Mouse (Mus musculus) neural tube, embryonic 12.5 days (tissue): ENCODE measurements around the gene Eipr1. TPM values are rescaled to one million over a fixed set of nuclear protein-coding genes. Genes with fewer than 3 reads are reported as not detected.
"Not testable (repeated sequence)": the region's sequence is repeated elsewhere in the genome, so short reads cannot be mapped to it uniquely, and the experiment has no call there.

Experiments
- ATAC-seq: fragments of 200-750 bp; cut with Nextera tagmentation; 2 replicates; pipeline ENCODE4 v1.8.0; 2017; ENCODE audit warnings: low read depth, mild to moderate bottlenecking, moderate TSS enrichment, moderate library complexity; ENCODE audit not compliant: low FRiP score
- H3K27ac ChIP-seq: fragments of 300-500 bp; sonication (generic); 2 replicates; pipeline ENCODE4 v1.5.1; 2016
- H3K27me3 ChIP-seq: fragments of 300-500 bp; sonication (generic); replicated peaks from 2 replicates; pipeline ENCODE4 v1.6.1; 2016; ENCODE audit warnings: mild to moderate bottlenecking
- H3K36me3 ChIP-seq: fragments of 300-500 bp; sonication (generic); 2 replicates; pipeline ENCODE4 v1.6.1; 2016; ENCODE audit warnings: mild to moderate bottlenecking
- H3K4me1 ChIP-seq: fragments of 300-500 bp; sonication (generic); 2 replicates; pipeline ENCODE4 v1.6.1; 2016
- H3K4me2 ChIP-seq: fragments of 300-500 bp; sonication (generic); replicated peaks from 2 replicates; pipeline ENCODE4 v1.6.1; 2016; ENCODE audit warnings: mild to moderate bottlenecking
- H3K4me3 ChIP-seq: fragments of 300-500 bp; sonication (generic); 2 replicates; pipeline ENCODE4 v1.5.1; 2016
- H3K9ac ChIP-seq: fragments of 300-500 bp; sonication (generic); 2 replicates; pipeline ENCODE4 v1.6.1; 2016; ENCODE audit warnings: mild to moderate bottlenecking
- H3K9me3 ChIP-seq: fragments of 300-500 bp; sonication (generic); 2 replicates; pipeline ENCODE4 v1.6.1; 2016; ENCODE audit warnings: mild to moderate bottlenecking
- WGBS: fragments of 180-500 bp; shearing (Covaris S2); methylation state at CpG from one replicate; pipeline ENCODE4 v1.1.7; 2016; 5-methylcytosine and 5-hydroxymethylcytosine counted together
- polyA plus RNA-seq: library from polyadenylated mRNA; unstranded; fragments of >200 nt; fragmentation: Nextera tagmentation; extraction: Ambion mirVana; gene quantifications from 2 replicates; pipeline ENCODE4 v1.2.1, GENCODE M21; 2016

The Eipr1 gene
- polyA plus RNA-seq, 1 experiment from 2014 or later, result 57.4 TPM

GRCm38 (mm10) chr12:28903082-28903481 lies 151.5 kb downstream of the Eipr1 start:
- WGBS, result 38% methylated on average over 4 of the region's 4 CpGs
- Histone ChIP-seq H3K27me3 (no peaks in the 10 kb centered on the region), H3K4me1 (peaks cover 29% of the 10 kb centered on the region), H3K4me3 (no peak overlapping the region), H3K36me3 (no peaks in the 10 kb centered on the region), H3K27ac (no peak overlapping the region), H3K4me2 (no peak overlapping the region), H3K9me3 (no peaks in the 10 kb centered on the region; the same call in 1 of the 2 replicates), H3K9ac (no peak overlapping the region)
- peak; percentile 43; the same call in 1 of the 2 replicates for ATAC-seq

GRCm38 (mm10) chr12:28905486-28905885 lies 153.9 kb downstream of the Eipr1 start:
- peaks cover 34% of the 10 kb centered on the region for H3K4me1 ChIP-seq
- ATAC-seq, result no peak
- H3K4me3 ChIP-seq, result no peak overlapping the region
- no peak overlapping the region for H3K9ac ChIP-seq
- no peaks in the 10 kb centered on the region; the same call in 1 of the 2 replicates for H3K9me3 ChIP-seq
- no peak overlapping the region for H3K27ac ChIP-seq
- no peaks in the 10 kb centered on the region for H3K27me3 ChIP-seq
- WGBS, result 84% methylated on average over 6 of the region's 6 CpGs
- no peak overlapping the region for H3K4me2 ChIP-seq
- H3K36me3 ChIP-seq, result no peaks in the 10 kb centered on the region

- no peak overlapping the region for H3K4me2 ChIP-seq
- 91% methylated on average over 1 of the region's 1 CpGs for WGBS
- no peaks in the 10 kb centered on the region for H3K27me3 ChIP-seq
- H3K9ac ChIP-seq, result no peak overlapping the region
- no peaks in the 10 kb centered on the region; the same call in 1 of the 2 replicates for H3K9me3 ChIP-seq
- H3K4me1 ChIP-seq, result peaks cover 37% of the 10 kb centered on the region
- no peaks in the 10 kb centered on the region for H3K36me3 ChIP-seq
- no peak overlapping the region for H3K27ac ChIP-seq
- ATAC-seq, result no peak
- no peak overlapping the region for H3K4me3 ChIP-seq
Observed at GRCm38 (mm10) chr12:28906016-28906415, 154.4 kb downstream of the Eipr1 start.

- Histone ChIP-seq H3K27ac (peak overlapping the region; percentile 21; the same call in 1 of the 2 replicates), H3K4me2 (peak overlapping the region; percentile 32), H3K9me3 (no peaks in the 10 kb centered on the region), H3K4me1 (peaks cover 37% of the 10 kb centered on the region), H3K4me3 (no peak overlapping the region), H3K9ac (no peak overlapping the region), H3K36me3 (no peaks in the 10 kb centered on the region), H3K27me3 (no peaks in the 10 kb centered on the region)
- WGBS, result 24% methylated on average over 7 of the region's 7 CpGs
- ATAC-seq, result peak; percentile 22; the same call in 1 of the 2 replicates
Observed at GRCm38 (mm10) chr12:28906809-28907297, 155.2 kb downstream of the Eipr1 start.

- Histone ChIP-seq H3K4me2 (0 out of 2 replicates have a peak overlapping the region, but pooled peaks have one; percentile 12), H3K4me1 (peaks cover 46% of the 10 kb centered on the region), H3K27ac (no peak overlapping the region; the same call in 1 of the 2 replicates), H3K36me3 (no peaks in the 10 kb centered on the region), H3K27me3 (no peaks in the 10 kb centered on the region), H3K9ac (no peak overlapping the region), H3K9me3 (no peaks in the 10 kb centered on the region), H3K4me3 (no peak overlapping the region)
- WGBS, result 20% methylated on average over 9 of the region's 9 CpGs
- no peak for ATAC-seq
Observed at GRCm38 (mm10) chr12:28907814-28908213, 156.2 kb downstream of the Eipr1 start.

GRCm38 (mm10) chr12:28909851-28910250 lies 158.2 kb downstream of the Eipr1 start:
- Histone ChIP-seq H3K9me3 (no peaks in the 10 kb centered on the region), H3K4me1 (peaks cover 43% of the 10 kb centered on the region), H3K27ac (no peak overlapping the region), H3K36me3 (no peaks in the 10 kb centered on the region), H3K9ac (no peak overlapping the region), H3K4me2 (no peak overlapping the region), H3K27me3 (no peaks in the 10 kb centered on the region), H3K4me3 (no peak overlapping the region)
- WGBS, result 68% methylated on average over 5 of the region's 5 CpGs
- no peak for ATAC-seq

GRCm38 (mm10) chr12:28910568-28910967 lies 159.0 kb downstream of the Eipr1 start:
- no peak for ATAC-seq
- H3K9ac ChIP-seq, result no peak overlapping the region
- peaks cover 43% of the 10 kb centered on the region for H3K4me1 ChIP-seq
- H3K27ac ChIP-seq, result no peak overlapping the region
- H3K27me3 ChIP-seq, result no peaks in the 10 kb centered on the region
- no peak overlapping the region for H3K4me3 ChIP-seq
- 37% methylated on average over 8 of the region's 8 CpGs for WGBS
- no peak overlapping the region for H3K4me2 ChIP-seq
- H3K36me3 ChIP-seq, result no peaks in the 10 kb centered on the region
- H3K9me3 ChIP-seq, result no peaks in the 10 kb centered on the region

- Histone ChIP-seq H3K4me2 (no peak overlapping the region), H3K9ac (no peak overlapping the region), H3K36me3 (no peaks in the 10 kb centered on the region), H3K4me1 (peaks cover 36% of the 10 kb centered on the region), H3K9me3 (no peaks in the 10 kb centered on the region), H3K27ac (peak overlapping the region; percentile 53), H3K27me3 (no peaks in the 10 kb centered on the region), H3K4me3 (no peak overlapping the region)
- peak; percentile 32; the same call in 1 of the 2 replicates for ATAC-seq
- 57% methylated on average over 18 of the region's 18 CpGs for WGBS
Observed at GRCm38 (mm10) chr12:28912351-28912936, 160.8 kb downstream of the Eipr1 start.

- no peak overlapping the region for H3K9ac ChIP-seq
- H3K27me3 ChIP-seq, result no peaks in the 10 kb centered on the region
- no peak overlapping the region for H3K4me3 ChIP-seq
- H3K27ac ChIP-seq, result no peak overlapping the region
- H3K4me2 ChIP-seq, result no peak overlapping the region
- 62% methylated on average over 3 of the region's 3 CpGs for WGBS
- no peaks in the 10 kb centered on the region for H3K36me3 ChIP-seq
- ATAC-seq, result no peak
- H3K9me3 ChIP-seq, result no peaks in the 10 kb centered on the region
- peaks cover 30% of the 10 kb centered on the region for H3K4me1 ChIP-seq
Observed at GRCm38 (mm10) chr12:28913099-28913498, 161.5 kb downstream of the Eipr1 start.

GRCm38 (mm10) chr12:28914056-28914455 lies 162.5 kb downstream of the Eipr1 start:
- H3K4me1 ChIP-seq, result peaks cover 26% of the 10 kb centered on the region
- H3K27me3 ChIP-seq, H3K9me3 ChIP-seq, H3K27ac ChIP-seq, H3K4me3 ChIP-seq, H3K36me3 ChIP-seq, ATAC-seq, H3K4me2 ChIP-seq, H3K9ac ChIP-seq: not testable (repeated sequence)
- 87% methylated on average over 1 of the region's 1 CpGs for WGBS

Other genes with a start within 250 kb of the Eipr1 start
- 0.43 TPM in 1 of 2 replicates, not detected in the other for gene Dcdc2c, start 199.4 kb upstream of the Eipr1 start, polyA plus RNA-seq
- gene Allc, start 169.3 kb upstream of the Eipr1 start, polyA plus RNA-seq, result not detected in 2 replicates
- 0.43 and 0.44 TPM in 2 replicates for gene Colec11, start 128.4 kb upstream of the Eipr1 start, polyA plus RNA-seq
- 594 and 599 TPM in 2 replicates for gene Rps7, start 115.8 kb upstream of the Eipr1 start, polyA plus RNA-seq
- gene Rnaseh1, start 102.2 kb upstream of the Eipr1 start, polyA plus RNA-seq, result 29.3 and 29.6 TPM in 2 replicates
- gene Adi1, start 76.6 kb upstream of the Eipr1 start, polyA plus RNA-seq, result 35.1 and 36.7 TPM in 2 replicates
- gene Trappc12, start 1.3 kb upstream of the Eipr1 start, polyA plus RNA-seq, result 41.0 and 42.4 TPM in 2 replicates